In genomic region chr17:24529883-24530282, GRCm38 (mm10) we compare ENCODE assay signal across 9 mouse cellular contexts. TPM values are rescaled to one million over a fixed set of nuclear protein-coding genes. Genes with fewer than 3 reads are reported as not detected.
A peak's percentile ranks its signal among the peaks of the same experiment; 100 is the strongest.
DNase-seq lines count a peak whose midpoint lies in the region; ATAC-seq and TF ChIP-seq lines count a peak whose summit lies in the region.
"Had no signal": no experiment of that assay in that cellular context is flagged by ENCODE, and none has a peak within 500 bp of the region (broad histone marks: within the 10 kb centered on the region; RNA-seq: fewer than 3 reads in every experiment).

No protein-coding gene starts in this region.

- no peak for TF ChIP-seq EP300 in heart, adult 2 months (IDR thresholded peaks at IDR 0.05; ENCODE audit: insufficient read depth, low read depth, low read length)

- no peak for ATAC-seq in heart, embryonic 14.5 days (ENCODE audit: insufficient number of reproducible peaks, insufficient read depth, low FRiP score, low read depth)
- ATAC-seq in G1E (ENCODE audit: extremely low read depth, insufficient number of reproducible peaks, low FRiP score, poor library complexity, severe bottlenecking): no peak
- ATAC-seq in hindbrain, embryonic 12.5 days (ENCODE audit: low FRiP score): no peak

- peak overlapping the region in 1 of 2 experiments; percentile 71; a peak in 1 of 4 replicates for H3K4me3 ChIP-seq in heart, embryonic 14.5 days (ENCODE audit: control insufficient read depth in 1 of 2, insufficient read depth in 1 of 2, low read depth in 1 of 2, low read length in 2 of 2)
- no peak overlapping the region for H3K4me3 ChIP-seq in heart, adult 2 months
- peak overlapping the region; percentile 90 for H3K4me3 ChIP-seq in G1E (ENCODE audit: low read depth, low read length)
- H3K4me3 ChIP-seq in hindbrain, embryonic 12.5 days: peak overlapping the region; percentile 58
- H3K4me3 ChIP-seq in midbrain, embryonic 10.5 days: peak overlapping the region; percentile 80

- no peak for TF ChIP-seq CTCF in heart, adult 2 months (IDR thresholded peaks at IDR 0.05)
- TF ChIP-seq CTCF in G1E (IDR thresholded peaks at IDR 0.05; ENCODE audit: low read depth, low read length): no peak

- peaks cover 21% of the 10 kb centered on the region for H3K36me3 ChIP-seq in heart, embryonic 14.5 days (ENCODE audit: control insufficient read depth, insufficient read depth, low read length)
- no peaks in the 10 kb centered on the region; the same call in 1 of the 2 replicates for H3K36me3 ChIP-seq in heart, adult 2 months (ENCODE audit: control insufficient read depth, insufficient read depth, low read length)
- H3K36me3 ChIP-seq in G1E (replicated peaks): peaks cover 48% of the 10 kb centered on the region
- 0 out of 2 replicates have a peak, but pooled peaks cover 10% of the 10 kb centered on the region for H3K36me3 ChIP-seq in hindbrain, embryonic 12.5 days
- H3K36me3 ChIP-seq in midbrain, embryonic 10.5 days: peaks cover 33% of the 10 kb centered on the region

- TF ChIP-seq POLR2A in heart, adult 2 months (IDR thresholded peaks at IDR 0.05; ENCODE audit: insufficient read depth, low read depth, low read length): no peak

- peaks cover 25 to 46% of the 10 kb centered on the region in 2 experiments for H3K4me1 ChIP-seq in heart, embryonic 14.5 days (ENCODE audit: control insufficient read depth in 2 of 2, insufficient read depth in 2 of 2, low read length in 2 of 2)
- H3K4me1 ChIP-seq in heart, adult 2 months (ENCODE audit: control insufficient read depth, insufficient read depth, low read length): peaks cover 16% of the 10 kb centered on the region
- peaks cover 64% of the 10 kb centered on the region for H3K4me1 ChIP-seq in G1E (ENCODE audit: insufficient read depth, low read depth, low read length)
- peaks cover 50% of the 10 kb centered on the region for H3K4me1 ChIP-seq in hindbrain, embryonic 12.5 days
- peaks cover 71% of the 10 kb centered on the region for H3K4me1 ChIP-seq in midbrain, embryonic 10.5 days

- DNase-seq in heart, adult 2 months: no peak
- DNase-seq in G1E (ENCODE audit: low spot score): no peak
- no peak for DNase-seq in midbrain, embryonic 10.5 days (ENCODE audit: low spot score)
- no peak for DNase-seq in adrenal gland, adult 2 months
- DNase-seq in layer of hippocampus, adult 8-10 months (ENCODE audit: low spot score in 2 of 2): no peak
- DNase-seq in kidney, adult 8-10 months: no peak
- DNase-seq: thymus, adult 18-20 months had no signal

- H3K27ac ChIP-seq in heart, embryonic 14.5 days (replicated peaks in 1 of 2; ENCODE audit: control insufficient read depth in 1 of 2, insufficient read depth in 1 of 2, low read depth in 2 of 2, low read length in 2 of 2): no peak overlapping the region
- no peak overlapping the region for H3K27ac ChIP-seq in heart, adult 2 months
- H3K27ac ChIP-seq in hindbrain, embryonic 12.5 days: peak overlapping the region; percentile 36; the same call in 1 of the 2 replicates
- H3K27ac ChIP-seq in midbrain, embryonic 10.5 days (replicated peaks): peak overlapping the region; percentile 88

- no peaks in the 10 kb centered on the region for H3K27me3 ChIP-seq in heart, embryonic 14.5 days (ENCODE audit: control insufficient read depth, insufficient read depth, low read length)
- no peaks in the 10 kb centered on the region for H3K27me3 ChIP-seq in heart, adult 2 months (ENCODE audit: control insufficient read depth, insufficient read depth, low read length)
- peaks cover 8% of the 10 kb centered on the region for H3K27me3 ChIP-seq in G1E (ENCODE audit: insufficient read depth, low read length)
- no peaks in the 10 kb centered on the region for H3K27me3 ChIP-seq in hindbrain, embryonic 12.5 days
- H3K27me3 ChIP-seq in midbrain, embryonic 10.5 days (ENCODE audit: low read depth, poor library complexity, severe bottlenecking): 0 out of 2 replicates have a peak, but pooled peaks cover 3% of the 10 kb centered on the region

- WGBS in heart, embryonic 14.5 days: 33% methylated on average over 5 of the region's 5 CpGs
- 39% methylated on average over 5 of the region's 5 CpGs for WGBS in heart, adult 2 months
- 30% methylated on average over 5 of the region's 5 CpGs for WGBS in hindbrain, embryonic 12.5 days
- 16% methylated on average over 5 of the region's 5 CpGs for WGBS in midbrain, embryonic 10.5 days

- peak overlapping the region; percentile 97 for H3K4me2 ChIP-seq in heart, embryonic 14.5 days (ENCODE audit: low read length)
- peak overlapping the region; percentile 63 for H3K4me2 ChIP-seq in hindbrain, embryonic 12.5 days (replicated peaks)

- no peaks in the 10 kb centered on the region for H3K9me3 ChIP-seq in heart, embryonic 14.5 days (ENCODE audit: control insufficient read depth, low read length)
- no peaks in the 10 kb centered on the region for H3K9me3 ChIP-seq in G1E (replicated peaks)
- H3K9me3 ChIP-seq in hindbrain, embryonic 12.5 days (replicated peaks): no peaks in the 10 kb centered on the region
- no peaks in the 10 kb centered on the region for H3K9me3 ChIP-seq in midbrain, embryonic 10.5 days (replicated peaks)

- intact Hi-C loops in heart, adult 2 months (cut with DNase I): loop anchor here (5.0 kb wide), 2 partner anchors 53 to 122 kb away; partner anchors contain the start of genes Mlst8 and Slc9a3r2

- H3K79me2 ChIP-seq in heart, adult 2 months (replicated peaks; ENCODE audit: control insufficient read depth, insufficient read depth, low read length): peaks cover 5% of the 10 kb centered on the region

- H3K9ac ChIP-seq in heart, embryonic 14.5 days (ENCODE audit: low read length): peak overlapping the region; percentile 88
- no peak overlapping the region for H3K9ac ChIP-seq in heart, adult 2 months (ENCODE audit: low read depth, low read length)
- peak overlapping the region; percentile 79 for H3K9ac ChIP-seq in hindbrain, embryonic 12.5 days

RNA-seq across cellular contexts. Expression of gene Traf7, which starts 2.1 kb away (rescaled TPM):
- 68.8 and 74.4 TPM in 2 replicates for polyA plus RNA-seq in heart, embryonic 14.5 days (2014; fragmentation: Nextera tagmentation; extraction: Ambion mirVana)
- 10 to 100 TPM; 41.9 to 46.5 TPM for total RNA-seq in heart, adult 2 months (2021)
- polyA plus RNA-seq in heart, adult 2 months (2012; rRNA removed): 93.4 and 109 TPM in 2 replicates
- total RNA-seq in G1E (2014; fragmentation: Nextera tagmentation) (62.8 and 70.6 TPM in 2 replicates), G1E (2017) (81.7 and 103 TPM in 2 replicates)
- polyA plus RNA-seq in G1E (2012): 153 and 198 TPM in 2 replicates
- 86.5 and 87.0 TPM in 2 replicates for polyA plus RNA-seq in hindbrain, embryonic 12.5 days (2016; fragmentation: Nextera tagmentation; extraction: Ambion mirVana)
- polyA plus RNA-seq in midbrain, embryonic 10.5 days (2016; fragmentation: Nextera tagmentation; extraction: Ambion mirVana): 106 and 110 TPM in 2 replicates
- 100 to 1,000 TPM in 1 of 2 experiments, 10 to 100 TPM in 1; 91.4 to 105 TPM for total RNA-seq in adrenal gland, adult 2 months (2021)
- 152 and 167 TPM in 2 replicates for polyA plus RNA-seq in adrenal gland, adult 2 months (2012; rRNA removed)
- total RNA-seq in layer of hippocampus, adult 8-10 months (2022): 100 to 1,000 TPM in 2 of 4 experiments, 10 to 100 TPM in 2; 82.9 to 106 (median 97.4) TPM

RNA-seq across cellular contexts. Expression of gene Rab26, which starts 4.1 kb away (rescaled TPM):
- polyA plus RNA-seq in heart, embryonic 14.5 days (2014; fragmentation: Nextera tagmentation; extraction: Ambion mirVana): 1.7 and 1.9 TPM in 2 replicates
- under 1 TPM in 1 of 2 experiments, not detected in 1; 0.39 TPM for total RNA-seq in heart, adult 2 months (2021)
- 0.10 and 0.12 TPM in 2 replicates for polyA plus RNA-seq in heart, adult 2 months (2012; rRNA removed)
- total RNA-seq in G1E (2014; fragmentation: Nextera tagmentation) (0.83 TPM in 1 of 2 replicates, not detected in the other), G1E (2017) (0.35 and 0.49 TPM in 2 replicates)
- polyA plus RNA-seq in G1E (2012): 0.24 and 0.26 TPM in 2 replicates
- polyA plus RNA-seq in hindbrain, embryonic 12.5 days (2016; fragmentation: Nextera tagmentation; extraction: Ambion mirVana): 2.1 and 2.8 TPM in 2 replicates
- 2.1 and 2.9 TPM in 2 replicates for polyA plus RNA-seq in midbrain, embryonic 10.5 days (2016; fragmentation: Nextera tagmentation; extraction: Ambion mirVana)
- total RNA-seq in adrenal gland, adult 2 months (2021): 1 to 10 TPM in 1 of 2 experiments, under 1 TPM in 1; 0.98 to 1.8 TPM
- 0.65 and 1.1 TPM in 2 replicates for polyA plus RNA-seq in adrenal gland, adult 2 months (2012; rRNA removed)
- 10 to 100 TPM; 63.4 to 66.7 (median 65.6) TPM for total RNA-seq in layer of hippocampus, adult 8-10 months (2022)

RNA-seq across cellular contexts. Expression of gene Pkd1, which starts 19.8 kb away (rescaled TPM):
- polyA plus RNA-seq in heart, embryonic 14.5 days (2014; fragmentation: Nextera tagmentation; extraction: Ambion mirVana): 16.8 and 18.0 TPM in 2 replicates
- 10 to 100 TPM; 35.6 to 36.2 TPM for total RNA-seq in heart, adult 2 months (2021)
- polyA plus RNA-seq in heart, adult 2 months (2012; rRNA removed): 48.5 and 59.9 TPM in 2 replicates
- total RNA-seq in G1E (2014; fragmentation: Nextera tagmentation) (14.4 and 28.0 TPM in 2 replicates), G1E (2017) (5.0 and 10.3 TPM in 2 replicates)
- polyA plus RNA-seq in G1E (2012): 4.1 and 5.8 TPM in 2 replicates
- 20.5 and 25.5 TPM in 2 replicates for polyA plus RNA-seq in hindbrain, embryonic 12.5 days (2016; fragmentation: Nextera tagmentation; extraction: Ambion mirVana)
- polyA plus RNA-seq in midbrain, embryonic 10.5 days (2016; fragmentation: Nextera tagmentation; extraction: Ambion mirVana): 14.7 and 18.5 TPM in 2 replicates
- 10 to 100 TPM; 34.3 to 40.5 TPM for total RNA-seq in adrenal gland, adult 2 months (2021)
- 73.2 and 73.3 TPM in 2 replicates for polyA plus RNA-seq in adrenal gland, adult 2 months (2012; rRNA removed)
- 100 to 1,000 TPM in 1 of 4 experiments, 10 to 100 TPM in 3; 72.1 to 120 (median 88.4) TPM for total RNA-seq in layer of hippocampus, adult 8-10 months (2022)

RNA-seq across cellular contexts. Expression of gene Caskin1, which starts 41.5 kb away (rescaled TPM):
- 0.26 and 0.62 TPM in 2 replicates for polyA plus RNA-seq in heart, embryonic 14.5 days (2014; fragmentation: Nextera tagmentation; extraction: Ambion mirVana)
- total RNA-seq in heart, adult 2 months (2021): under 1 TPM; 0.16 to 0.55 TPM
- polyA plus RNA-seq in heart, adult 2 months (2012; rRNA removed): 0.23 and 0.45 TPM in 2 replicates
- total RNA-seq in G1E (2014; fragmentation: Nextera tagmentation) (not detected in 2 replicates), G1E (2017) (0.11 and 0.29 TPM in 2 replicates)
- not detected in 2 replicates for polyA plus RNA-seq in G1E (2012)
- polyA plus RNA-seq in hindbrain, embryonic 12.5 days (2016; fragmentation: Nextera tagmentation; extraction: Ambion mirVana): 24.2 and 25.0 TPM in 2 replicates
- polyA plus RNA-seq in midbrain, embryonic 10.5 days (2016; fragmentation: Nextera tagmentation; extraction: Ambion mirVana): 6.7 and 8.5 TPM in 2 replicates
- 10 to 100 TPM; 19.4 to 28.7 TPM for total RNA-seq in adrenal gland, adult 2 months (2021)
- 47.0 and 47.7 TPM in 2 replicates for polyA plus RNA-seq in adrenal gland, adult 2 months (2012; rRNA removed)
- total RNA-seq in layer of hippocampus, adult 8-10 months (2022): 100 to 1,000 TPM; 134 to 172 (median 153) TPM

RNA-seq across cellular contexts. Expression of gene Mlst8, which starts 51.0 kb away (rescaled TPM):
- 15.2 and 17.5 TPM in 2 replicates for polyA plus RNA-seq in heart, embryonic 14.5 days (2014; fragmentation: Nextera tagmentation; extraction: Ambion mirVana)
- total RNA-seq in heart, adult 2 months (2021): 10 to 100 TPM in 1 of 2 experiments, 1 to 10 TPM in 1; 8.5 to 10.7 TPM
- 28.1 and 42.0 TPM in 2 replicates for polyA plus RNA-seq in heart, adult 2 months (2012; rRNA removed)
- total RNA-seq in G1E (2014; fragmentation: Nextera tagmentation): 5.2 and 7.0 TPM in 2 replicates
- total RNA-seq in G1E (2017): 17.2 and 19.7 TPM in 2 replicates
- polyA plus RNA-seq in G1E (2012): 6.4 and 7.1 TPM in 2 replicates
- 35.2 and 36.9 TPM in 2 replicates for polyA plus RNA-seq in hindbrain, embryonic 12.5 days (2016; fragmentation: Nextera tagmentation; extraction: Ambion mirVana)
- polyA plus RNA-seq in midbrain, embryonic 10.5 days (2016; fragmentation: Nextera tagmentation; extraction: Ambion mirVana): 40.2 and 40.9 TPM in 2 replicates
- 10 to 100 TPM; 25.6 to 26.0 TPM for total RNA-seq in adrenal gland, adult 2 months (2021)
- 44.5 and 61.7 TPM in 2 replicates for polyA plus RNA-seq in adrenal gland, adult 2 months (2012; rRNA removed)
- total RNA-seq in layer of hippocampus, adult 8-10 months (2022): 10 to 100 TPM; 39.7 to 43.9 (median 41.9) TPM

Comparison
In these comparisons a context has a peak if more than half of its experiments do, and no peak if none do; other contexts are left out.
1. H3K27ac ChIP-seq: peak in hindbrain, embryonic 12.5 days (single experiment) and midbrain, embryonic 10.5 days (single experiment); none in heart, embryonic 14.5 days (0 of 2) and heart, adult 2 months (single experiment).